Mouse (Mus musculus): ENCODE measurements around the gene Ptpra. TPM values are rescaled to one million over a fixed set of nuclear protein-coding genes. Genes with fewer than 3 reads are reported as not detected.

The Ptpra gene
- 10 to 100 TPM; 28.6 to 33.0 TPM for total RNA-seq (2021)
- long read RNA-seq, experiment 1, full-length matches to known transcripts = 17 of 25 reads
- long read RNA-seq, experiment 1, partial matches to known transcripts = 2 of 25 reads
- long read RNA-seq, experiment 1, other reads (novel, unspliced or antisense) = 6 of 25 reads
- long read RNA-seq, experiment 2, full-length matches to known transcripts = 28 of 37 reads
- long read RNA-seq, experiment 2, partial matches to known transcripts = 3 of 37 reads
- long read RNA-seq, experiment 2, other reads (novel, unspliced or antisense) = 6 of 37 reads

DNA sequence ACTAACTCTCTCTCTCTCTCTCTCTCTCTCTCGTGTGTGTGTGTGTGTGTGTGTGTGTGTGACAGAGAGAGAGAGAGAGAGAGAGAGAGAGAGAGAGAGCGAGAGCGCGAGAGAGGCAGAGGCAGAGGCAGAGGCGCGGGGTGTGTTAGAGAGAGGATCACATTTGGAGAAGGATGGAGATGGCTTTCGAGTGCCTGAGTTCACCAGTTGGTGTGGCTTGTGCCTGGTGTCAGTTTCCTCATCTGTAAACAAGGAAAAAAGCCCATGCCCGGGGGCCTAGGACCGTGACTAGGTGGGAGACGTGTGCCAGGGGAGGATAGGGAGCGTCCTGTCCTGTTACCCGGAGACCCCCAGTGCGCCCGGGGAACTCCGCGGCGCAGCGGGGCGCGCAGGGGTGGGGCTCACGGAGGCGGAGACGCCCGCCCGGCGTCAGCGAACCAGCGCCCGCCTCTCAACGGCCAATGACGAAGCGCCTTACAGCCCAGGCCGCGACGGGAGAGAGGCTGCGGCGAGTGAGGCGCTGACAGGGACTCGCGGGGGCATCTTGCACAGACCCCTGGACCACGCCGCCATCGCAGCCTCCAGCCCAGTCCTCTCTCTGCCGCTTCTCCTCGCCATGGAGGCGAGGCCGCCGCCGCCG lies at the start of gene Ptpra:
Ptpra (plus strand) TSS at position 485 of the 640 bp plus-strand sequence.
- peak; percentile 91 for DNase-seq

DNA sequence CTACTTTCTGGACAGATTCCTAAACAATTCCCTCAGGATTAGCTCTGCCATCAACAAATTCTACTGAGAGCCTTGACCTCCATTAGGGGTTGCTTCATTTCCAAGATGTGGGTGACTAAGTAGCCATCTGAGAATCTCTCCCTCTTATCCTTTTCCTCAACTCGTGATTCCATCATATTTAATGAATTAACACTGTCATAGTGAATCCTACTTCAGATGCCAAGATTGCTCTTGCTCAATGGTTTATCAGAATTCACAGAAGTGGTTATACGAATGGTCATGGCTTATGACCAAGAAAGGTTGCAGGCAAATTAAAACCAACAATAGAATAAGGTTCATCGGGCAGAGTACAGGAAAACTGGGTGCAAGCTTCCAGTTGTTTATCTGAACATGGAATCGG lies 48.2 kb upstream of the Ptpra start:
- intact Hi-C loops (cut with DNase I; ENCODE audit: low total_unique reads) = no loop called here
- DNase-seq = no peak

More for the DNA sequence above, at the start of gene Ptpra:
- intact Hi-C loops (cut with DNase I; ENCODE audit: low total_unique reads) = no loop called here

DNA sequence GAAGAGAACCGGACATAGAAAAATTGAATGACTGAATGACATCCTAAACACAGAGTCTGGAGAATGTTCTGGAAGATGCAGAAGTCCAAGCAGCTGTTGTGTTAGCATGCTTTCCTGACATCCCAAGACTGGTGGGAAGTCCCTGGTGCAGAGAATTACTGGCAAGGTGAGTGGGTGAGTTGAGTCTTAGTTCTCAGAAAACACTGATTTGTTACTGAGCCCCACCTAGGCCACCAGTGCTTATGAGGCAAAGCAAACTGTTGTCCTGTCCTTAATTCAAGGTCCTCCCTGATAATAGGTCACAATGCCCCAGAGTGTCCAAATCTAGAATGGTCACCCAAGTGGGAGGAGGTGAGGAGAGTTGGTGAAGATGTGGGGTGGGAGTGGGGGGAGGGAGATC lies 45.1 kb upstream of the Ptpra start, which contains the start of the genes Gm28372 and 1700020A23Rik:
Gm28372 (plus strand) TSS at position 301 of the 400 bp plus-strand sequence.
1700020A23Rik (plus strand) TSS at position 321 of the 400 bp plus-strand sequence.
- intact Hi-C loops (cut with DNase I; ENCODE audit: low total_unique reads) = no loop called here
- DNase-seq = no peak

DNA sequence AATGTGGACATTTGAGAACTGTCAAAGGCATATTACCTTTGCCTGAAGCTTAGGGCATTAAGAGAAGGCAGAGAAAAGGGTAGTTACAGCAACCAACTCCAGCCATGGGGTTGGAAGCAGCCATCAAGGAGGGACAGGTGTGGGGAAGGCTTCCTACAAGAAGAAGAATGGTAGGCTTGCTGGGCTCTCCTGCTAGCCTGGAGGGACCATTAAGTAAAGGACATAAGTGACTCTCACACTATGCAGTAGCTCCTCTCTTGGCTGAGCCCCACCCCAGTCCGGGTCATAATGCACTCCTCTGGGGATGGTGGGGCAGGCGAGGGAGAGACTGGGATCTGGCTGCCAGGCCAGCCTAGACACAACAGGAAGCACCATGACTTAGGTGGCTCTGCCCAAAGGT lies 43.9 kb upstream of the Ptpra start, which contains the start of gene Tmem239:
Tmem239 (plus strand) TSS at position 301 of the 400 bp plus-strand sequence.
- DNase-seq = no peak
- intact Hi-C loops (cut with DNase I; ENCODE audit: low total_unique reads) = no loop called here

DNA sequence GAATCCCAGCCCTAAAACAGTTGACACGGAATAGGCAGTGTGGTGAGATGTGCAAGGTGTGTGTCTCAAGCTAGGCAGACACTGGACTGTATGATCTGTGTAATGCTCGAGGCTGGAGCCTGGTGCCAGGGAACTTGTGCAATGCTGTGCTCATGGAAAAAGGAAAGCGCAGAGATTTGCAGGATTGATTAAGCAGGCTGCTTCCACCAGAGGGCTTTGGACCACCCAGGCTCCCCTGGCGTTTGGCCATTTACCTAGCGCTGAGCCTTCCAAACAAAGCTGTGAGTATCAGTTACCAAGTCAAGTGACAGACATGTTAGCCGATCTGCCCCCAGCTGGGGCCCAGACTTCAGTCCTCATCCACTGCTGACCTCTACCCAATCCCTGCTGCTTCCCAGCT lies 41.9 kb upstream of the Ptpra start:
- no peak for DNase-seq
- intact Hi-C loops (cut with DNase I; ENCODE audit: low total_unique reads) = no loop called here

DNA sequence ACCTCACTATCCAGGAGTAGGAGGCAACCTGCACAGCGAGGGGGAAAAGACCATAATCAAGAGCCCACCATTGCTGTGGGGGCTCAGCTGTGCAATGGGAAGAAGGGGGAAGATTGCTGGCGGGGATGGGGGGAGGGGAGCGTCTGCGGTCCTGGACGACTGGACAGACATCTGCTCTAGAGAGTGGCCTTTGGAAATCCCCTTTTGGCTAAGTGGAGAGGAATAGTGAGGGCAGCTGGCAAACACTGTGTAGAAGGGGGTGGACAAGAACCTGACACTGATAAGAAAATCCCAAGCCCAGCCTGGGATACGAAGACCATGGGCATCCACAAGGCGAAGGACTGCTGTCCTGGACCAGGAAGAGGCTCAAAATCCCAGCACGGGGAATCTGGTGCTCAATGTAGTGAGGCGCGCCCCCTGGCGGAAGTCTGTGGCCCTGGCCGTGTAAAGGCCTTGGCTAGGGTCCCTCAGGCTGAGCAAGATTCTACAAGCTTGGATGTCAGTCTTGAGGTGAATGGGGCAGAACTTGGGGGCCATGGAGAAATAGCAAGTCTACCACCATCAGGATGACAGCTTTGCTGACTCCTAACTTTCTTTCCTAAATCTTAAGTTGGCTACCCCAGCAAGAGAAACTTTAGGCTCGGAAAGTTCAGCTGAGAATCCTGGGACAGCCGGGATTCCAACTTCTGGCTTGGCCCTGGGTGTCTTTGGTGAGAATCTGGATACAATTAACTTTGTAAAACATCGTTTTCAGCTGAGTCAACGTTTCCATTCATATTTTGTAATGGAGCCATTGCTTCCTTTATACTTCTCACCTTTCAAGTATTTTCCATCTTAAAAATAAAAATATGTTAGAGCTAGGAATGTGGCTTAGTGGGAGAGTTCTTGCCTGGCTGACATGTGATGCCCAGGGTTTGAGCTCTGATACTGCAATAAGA lies 38.3 kb upstream of the Ptpra start:
- intact Hi-C loops (cut with DNase I; ENCODE audit: low total_unique reads) = loop anchor here (5.0 kb wide), 1 partner anchor 120 kb away; no protein-coding TSS in a partner anchor
- peak; percentile 89 for DNase-seq

DNA sequence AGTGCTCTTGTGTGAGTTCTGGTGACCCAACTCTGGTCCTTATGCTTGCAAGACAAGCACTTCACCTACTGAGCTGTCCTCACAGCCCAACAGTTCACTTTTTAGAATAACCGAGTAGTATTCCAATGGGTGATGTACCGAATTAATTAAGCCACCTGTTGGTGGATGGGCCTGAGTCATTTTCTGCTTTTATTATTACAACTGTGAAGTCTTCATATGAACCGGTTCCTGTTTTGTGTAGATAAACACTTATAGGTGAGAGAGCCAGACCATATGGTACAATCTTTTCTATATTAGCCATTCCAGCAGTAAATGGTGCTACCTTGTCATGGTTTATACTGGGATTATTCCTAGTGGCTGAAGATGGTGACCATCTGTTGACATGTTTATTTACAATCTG lies 37.3 kb upstream of the Ptpra start:
- intact Hi-C loops (cut with DNase I; ENCODE audit: low total_unique reads) = loop anchor here (5.0 kb wide), 1 partner anchor 120 kb away; no protein-coding TSS in a partner anchor
- DNase-seq = no peak

DNA sequence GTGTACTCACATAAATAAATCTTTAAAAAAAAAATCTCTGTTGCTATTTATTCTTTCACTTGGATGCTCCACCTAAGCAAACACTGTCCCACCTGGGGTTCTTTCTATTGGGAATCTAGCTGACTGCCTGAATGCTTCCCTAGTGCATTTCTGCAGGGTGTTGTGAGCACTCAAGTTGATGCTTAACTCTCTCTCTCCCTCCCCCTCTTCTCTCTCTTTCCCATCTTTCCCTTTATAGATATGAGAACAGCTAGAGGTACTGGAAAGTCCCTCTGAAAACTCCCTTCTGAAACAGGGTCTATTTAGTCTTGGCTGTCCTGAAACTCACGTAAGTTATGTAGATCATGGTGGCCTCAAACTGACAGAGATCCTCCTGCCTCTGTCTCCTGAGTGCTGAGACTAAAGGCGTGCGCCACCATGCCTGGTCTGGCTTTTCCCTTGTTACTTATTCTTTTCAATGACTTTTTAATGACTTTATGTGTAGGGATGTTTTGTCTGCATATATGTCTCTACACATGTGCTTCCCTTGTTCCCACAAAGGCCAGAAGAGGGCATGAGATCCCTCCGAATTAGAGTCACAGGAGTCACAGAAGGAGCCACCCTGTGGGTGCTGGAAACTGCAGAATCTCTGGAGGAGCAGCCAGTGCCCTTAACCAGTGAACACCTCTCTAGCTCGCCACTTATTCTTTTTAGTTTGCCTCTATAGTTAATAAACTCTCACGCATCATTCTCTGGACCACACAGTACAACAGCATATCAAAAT lies 35.8 kb upstream of the Ptpra start:
- intact Hi-C loops (cut with DNase I; ENCODE audit: low total_unique reads) = loop anchor here (5.0 kb wide), 1 partner anchor 122 kb away; no protein-coding TSS in a partner anchor

DNA sequence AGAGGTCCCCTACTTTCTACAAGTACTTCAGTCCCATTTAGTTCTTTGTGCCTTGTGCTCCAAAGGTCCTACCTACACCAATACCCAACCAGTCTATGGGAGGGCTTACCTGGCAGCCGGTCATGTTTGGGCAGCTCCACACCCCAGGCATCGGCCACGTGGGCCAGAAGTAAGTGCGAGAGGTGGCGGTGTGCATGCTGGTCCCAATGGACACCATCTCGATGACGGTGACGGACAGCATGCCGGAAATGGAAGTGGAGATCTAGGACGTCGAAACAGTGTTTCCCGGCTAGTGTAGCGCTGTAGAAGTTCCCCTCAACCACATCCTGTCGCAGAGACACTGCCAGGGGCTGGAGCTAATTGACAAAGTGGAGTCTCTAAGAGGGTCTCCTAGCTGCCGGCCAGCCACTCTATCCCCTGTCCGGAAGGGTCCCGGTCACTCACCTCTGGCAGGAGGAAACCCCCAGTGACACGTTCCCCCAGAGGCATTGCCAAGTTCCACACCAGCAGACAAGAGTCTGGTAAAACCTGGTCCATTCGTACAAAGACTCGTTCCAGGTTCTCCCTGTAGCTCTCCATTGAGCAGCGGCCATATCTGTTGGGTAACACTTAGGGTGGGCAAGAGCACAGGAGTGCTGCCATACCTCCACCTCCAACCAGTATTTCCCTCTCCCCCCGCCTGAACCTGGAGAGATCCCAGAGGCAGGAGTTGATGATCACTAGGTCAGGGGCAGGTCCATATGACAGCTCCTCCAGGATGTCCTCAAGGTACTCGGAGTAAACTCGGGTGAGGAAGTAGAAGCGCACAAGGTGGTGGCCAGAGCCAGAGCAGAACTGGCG lies 28.1 kb upstream of the Ptpra start:
- intact Hi-C loops (cut with DNase I; ENCODE audit: low total_unique reads) = no loop called here
- DNase-seq = no peak

More for the DNA sequence above, 35.8 kb upstream of the Ptpra start:
- DNase-seq = no peak

DNA sequence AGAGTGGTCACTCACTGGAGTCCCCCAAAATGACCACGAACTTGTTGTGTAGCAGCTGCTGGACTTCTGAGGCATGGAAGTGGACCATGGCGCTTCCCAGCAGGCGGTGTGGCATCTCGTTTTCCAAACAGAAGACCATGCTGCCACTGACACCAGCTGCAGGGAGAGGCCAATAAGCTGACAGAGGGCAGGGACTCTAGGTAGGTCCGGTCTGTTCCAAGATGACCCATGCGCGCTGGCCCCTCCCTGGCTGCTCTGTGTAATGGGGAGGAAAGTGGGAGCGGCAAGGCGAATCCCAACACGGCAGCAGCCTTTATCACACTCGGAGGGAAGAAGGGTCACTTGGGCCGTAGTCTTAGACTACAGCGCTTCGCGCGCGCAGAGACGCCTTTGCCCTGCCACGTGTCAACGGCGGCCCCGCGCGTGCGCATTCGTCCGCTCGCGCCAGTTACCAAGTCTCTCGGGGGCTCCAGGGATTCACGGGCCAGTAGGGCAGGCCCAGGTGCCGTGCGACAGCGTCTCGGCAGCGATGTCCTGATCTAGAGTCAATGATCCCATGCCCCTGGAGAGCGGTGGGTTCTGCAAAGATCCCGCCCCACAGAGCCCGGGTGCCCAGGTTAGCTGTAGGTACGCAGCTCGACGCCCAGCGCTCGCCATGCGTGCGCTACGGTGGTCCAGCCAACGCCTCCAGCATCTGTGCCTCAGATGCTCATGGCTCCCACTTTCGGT lies 26.5 kb upstream of the Ptpra start:
- DNase-seq = peak; percentile 78
- intact Hi-C loops (cut with DNase I; ENCODE audit: low total_unique reads) = no loop called here

DNA sequence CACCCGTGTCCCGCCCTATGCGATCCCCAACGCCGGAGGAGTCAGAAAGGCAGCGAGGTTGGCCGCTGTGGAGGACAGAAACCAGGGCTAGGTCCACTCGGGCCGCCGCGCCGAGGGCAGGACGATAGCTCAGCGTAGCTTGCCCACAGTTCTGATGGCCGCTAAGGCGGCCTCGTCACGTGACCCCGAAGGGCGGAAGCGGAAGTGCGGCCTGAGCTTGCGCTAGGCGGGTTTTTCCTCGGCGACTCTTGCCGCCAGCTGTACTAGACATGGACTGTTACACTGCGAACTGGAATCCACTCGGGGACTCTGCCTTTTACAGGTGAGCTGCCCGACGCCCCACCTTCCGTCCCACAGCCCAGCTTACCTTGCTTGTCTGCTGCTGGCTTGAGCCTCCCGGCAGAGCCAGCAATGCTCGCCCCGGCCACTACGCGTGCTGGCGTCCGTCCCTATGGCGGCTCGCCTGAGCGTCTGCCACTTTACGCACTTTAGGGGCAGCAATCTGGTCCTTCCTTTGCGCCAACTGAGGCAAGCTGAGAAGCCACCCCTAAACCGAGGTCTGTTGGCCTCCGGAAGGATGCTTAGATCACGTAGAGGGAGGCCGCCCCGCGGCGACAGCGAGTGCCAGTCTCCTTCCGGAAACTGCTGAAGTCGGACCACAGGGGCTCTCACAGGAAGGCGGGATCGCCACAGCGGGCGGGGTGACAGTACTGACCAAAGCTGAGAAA lies 25.8 kb upstream of the Ptpra start, which contains the start of the genes Vps16 and Pced1a:
Vps16 (plus strand) TSS at position 214 of the 728 bp plus-strand sequence.
Pced1a (minus strand) TSS at position 576 of the 728 bp plus-strand sequence.
- DNase-seq = peak; percentile 94
- intact Hi-C loops (cut with DNase I; ENCODE audit: low total_unique reads) = no loop called here

DNA sequence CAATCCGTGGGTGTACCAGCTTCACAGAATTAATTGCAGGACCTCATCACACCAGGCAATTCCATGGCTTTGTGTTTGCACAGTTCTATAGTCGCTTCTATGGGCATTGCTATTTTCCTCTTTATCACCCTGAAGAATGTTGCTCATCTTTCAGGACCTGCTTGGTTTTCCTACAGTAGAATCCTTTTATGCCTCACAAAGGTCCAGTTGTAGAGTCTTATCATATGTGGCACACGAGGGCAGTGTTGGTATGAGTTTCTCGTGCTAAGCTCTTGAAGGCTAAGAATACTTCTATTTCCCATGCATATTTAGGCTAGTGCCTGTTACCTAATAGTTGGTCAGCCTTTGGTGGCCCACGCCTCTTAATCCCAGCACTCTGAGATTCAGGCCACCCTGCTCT lies 25.0 kb upstream of the Ptpra start:
- DNase-seq = no peak
- intact Hi-C loops (cut with DNase I; ENCODE audit: low total_unique reads) = no loop called here

DNA sequence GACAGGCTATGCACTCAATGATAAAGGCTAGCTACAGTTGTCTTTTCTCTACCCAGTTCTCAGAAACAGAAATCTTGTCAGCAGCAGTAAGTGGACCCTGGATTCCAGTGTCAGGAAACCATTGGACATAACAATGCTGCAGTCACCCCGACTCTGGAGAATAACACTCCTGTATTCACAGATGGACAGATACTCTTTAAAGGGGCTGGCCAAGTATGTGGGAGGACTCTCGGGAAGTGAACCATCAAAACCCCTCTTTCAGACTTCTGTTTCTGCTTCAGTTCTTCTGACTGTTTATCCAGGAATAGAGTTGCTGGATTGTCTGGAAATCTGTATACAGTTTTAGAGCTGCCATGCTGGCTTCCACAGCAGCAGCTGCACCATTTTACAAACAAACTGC lies 20.2 kb upstream of the Ptpra start:
- DNase-seq = no peak
- intact Hi-C loops (cut with DNase I; ENCODE audit: low total_unique reads) = no loop called here

DNA sequence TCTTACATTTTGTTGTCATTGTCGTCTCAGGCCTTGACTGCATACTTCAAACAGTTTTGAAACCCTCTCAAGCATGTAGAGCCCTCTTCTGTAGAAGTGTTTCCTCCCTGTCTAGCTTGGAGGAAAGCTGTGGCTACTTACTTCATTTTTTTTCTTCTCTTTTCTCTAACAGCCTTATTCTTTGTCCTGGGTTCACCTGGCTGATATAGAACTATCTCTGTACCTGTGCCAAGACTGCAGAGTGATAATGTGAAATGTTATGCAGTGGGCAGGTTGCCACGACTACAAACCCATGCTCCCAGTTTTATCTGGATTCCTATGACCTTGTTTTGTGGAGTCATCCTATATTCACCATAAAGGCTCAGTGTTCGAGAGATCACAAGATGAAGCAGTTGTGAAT lies 19.6 kb upstream of the Ptpra start:
- DNase-seq = no peak
- intact Hi-C loops (cut with DNase I; ENCODE audit: low total_unique reads) = no loop called here

DNA sequence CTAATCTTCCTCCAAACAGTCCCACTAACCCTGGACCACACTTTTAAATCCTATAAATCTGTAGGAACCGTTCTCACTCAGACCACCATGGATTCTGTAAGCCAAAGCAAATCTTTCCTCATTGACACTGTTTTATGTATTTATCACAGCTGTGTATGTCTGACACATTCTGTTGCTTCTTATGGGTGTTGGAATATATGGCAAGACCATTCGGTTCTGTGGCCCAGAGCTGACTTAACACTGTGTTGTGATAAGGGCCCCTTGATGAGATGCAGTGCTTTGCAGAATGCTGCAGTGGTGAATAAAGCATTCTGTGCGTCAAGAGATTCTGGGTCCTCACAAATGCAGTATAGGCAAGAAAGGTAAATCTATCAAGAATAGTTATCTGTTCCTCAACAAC lies 17.9 kb upstream of the Ptpra start:
- DNase-seq = no peak
- intact Hi-C loops (cut with DNase I; ENCODE audit: low total_unique reads) = no loop called here

DNA sequence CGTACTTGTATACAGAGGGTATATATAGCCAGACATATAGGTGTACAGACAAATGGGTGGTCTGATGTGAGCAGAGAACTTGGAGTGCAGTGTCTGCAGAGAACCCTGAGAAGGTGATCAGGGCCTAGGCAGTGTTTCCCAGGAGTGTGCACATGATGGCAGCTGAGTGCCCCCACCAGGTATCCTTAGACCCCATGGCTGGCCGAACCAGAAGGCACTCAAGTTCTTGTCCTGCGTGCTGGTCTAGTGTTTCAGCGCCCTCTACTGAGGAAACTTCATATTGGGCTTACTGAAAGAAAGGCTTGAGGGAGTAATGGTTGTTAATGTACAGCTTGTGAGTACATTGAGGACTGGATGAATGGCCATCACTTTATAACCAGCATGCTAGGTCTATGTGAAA lies 16.9 kb upstream of the Ptpra start:
- no peak for DNase-seq
- intact Hi-C loops (cut with DNase I; ENCODE audit: low total_unique reads) = no loop called here

DNA sequence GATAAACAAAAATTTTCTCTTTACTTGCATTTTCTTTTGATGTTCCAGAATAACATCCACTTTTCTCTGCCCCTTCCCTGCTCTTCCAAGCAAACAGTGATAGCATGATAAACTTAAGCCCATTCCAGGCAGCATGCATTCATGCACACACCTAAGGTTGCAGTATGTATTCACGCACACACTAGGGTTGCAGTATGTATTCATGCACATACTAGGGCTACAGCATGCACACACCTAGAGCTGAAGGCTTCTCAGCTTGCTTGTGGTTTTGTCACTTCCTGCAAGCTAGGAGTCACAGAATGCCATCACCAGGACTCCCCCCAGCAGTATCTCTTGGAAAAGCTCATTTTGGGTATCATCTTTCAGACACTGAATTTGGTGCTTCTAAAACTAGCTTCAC lies 13.3 kb upstream of the Ptpra start:
- DNase-seq = no peak
- intact Hi-C loops (cut with DNase I; ENCODE audit: low total_unique reads) = no loop called here
